Mouse (Mus musculus) myocyte (in vitro differentiated cells): Measurements from ENCODE around the gene Atox1. TPM values are rescaled to one million over a fixed set of nuclear protein-coding genes. Genes with fewer than 3 reads are reported as not detected.

Experiments used
- H3K27me3 ChIP-seq: one replicate; pipeline ENCODE4 v1.6.1; 2011; ENCODE audit not compliant: control insufficient read depth, insufficient read depth, insufficient read length
- H3K36me3 ChIP-seq: one replicate; pipeline ENCODE4 v1.6.1; 2011; ENCODE audit not compliant: control insufficient read depth, insufficient read depth
- H3K4me2 ChIP-seq: one replicate; pipeline ENCODE4 v1.6.1; 2011; ENCODE audit warnings: low read depth, control low read depth
- H3K4me3 ChIP-seq: one replicate; pipeline ENCODE4 v1.5.1; 2011; ENCODE audit warnings: mild to moderate bottlenecking, control low read depth, moderate library complexity
- H3K79me2 ChIP-seq: one replicate; pipeline ENCODE4 v1.6.1; 2011; ENCODE audit not compliant: control insufficient read depth, insufficient read depth
- H3ac ChIP-seq: one replicate; pipeline ENCODE4 v1.6.1; 2011; ENCODE audit not compliant: control insufficient read depth, insufficient read length
- CEBPB ChIP-seq: IDR thresholded peaks from 2 replicates; pipeline ENCODE4 v1.6.1; 2011; ENCODE audit warnings: mild to moderate bottlenecking, moderate library complexity; ENCODE audit not compliant: poor library complexity, insufficient read depth, severe bottlenecking
- E2F4 ChIP-seq: IDR thresholded peaks from one replicate; pipeline ENCODE4 v1.6.1; 2011; ENCODE audit warnings: mild to moderate bottlenecking, control low read depth, moderate library complexity; ENCODE audit not compliant: insufficient read depth
- MAX ChIP-seq: IDR thresholded peaks from one replicate; pipeline ENCODE4 v1.6.1; 2011; ENCODE audit warnings: low read depth, mild to moderate bottlenecking, control low read depth
- MYOD1 ChIP-seq, 3 experiments: IDR thresholded peaks; one replicate each; pipeline ENCODE4 v1.6.1; 2011; ENCODE audit warnings: control low read depth in 2 of 3, low read depth in 2 of 3, mild to moderate bottlenecking in 2 of 3, moderate library complexity in 1 of 3; ENCODE audit not compliant: insufficient read length in 2 of 3, control insufficient read depth in 1 of 3
- MYOG ChIP-seq, 3 experiments: IDR thresholded peaks; one replicate each; pipeline ENCODE4 v1.6.1; 2011; ENCODE audit warnings: control low read depth in 2 of 3, low read depth in 2 of 3, mild to moderate bottlenecking in 2 of 3; ENCODE audit not compliant: insufficient read length in 2 of 3, control insufficient read depth in 1 of 3, insufficient read depth in 1 of 3
- POLR2A ChIP-seq: IDR thresholded peaks from one replicate; pipeline ENCODE4 v1.6.1; 2011; ENCODE audit warnings: low read depth, mild to moderate bottlenecking, control low read depth, moderate library complexity; ENCODE audit not compliant: insufficient read length
- POLR2AphosphoS2 ChIP-seq: IDR thresholded peaks from one replicate; pipeline ENCODE4 v1.6.1; 2011; ENCODE audit warnings: low read depth, control low read depth; ENCODE audit not compliant: insufficient read length
- REST ChIP-seq: IDR thresholded peaks from one replicate; pipeline ENCODE4 v1.6.1; 2011; ENCODE audit warnings: mild to moderate bottlenecking, control low read depth, moderate library complexity; ENCODE audit not compliant: insufficient read depth, insufficient read length
- SRF ChIP-seq: IDR thresholded peaks from one replicate; pipeline ENCODE4 v1.6.1; 2011; ENCODE audit warnings: low read depth; ENCODE audit not compliant: control insufficient read depth, insufficient read length
- TCF12 ChIP-seq: IDR thresholded peaks from one replicate; pipeline ENCODE4 v1.6.1; 2011; ENCODE audit warnings: mild to moderate bottlenecking, control low read depth; ENCODE audit not compliant: poor library complexity, insufficient read depth, severe bottlenecking
- TCF3 ChIP-seq: IDR thresholded peaks from one replicate; pipeline ENCODE4 v1.6.1; 2011; ENCODE audit warnings: low read depth, control low read depth; ENCODE audit not compliant: insufficient read length
- USF1 ChIP-seq: IDR thresholded peaks from one replicate; pipeline ENCODE4 v1.6.1; 2011; ENCODE audit warnings: low read depth, mild to moderate bottlenecking, control low read depth, moderate library complexity
- polyA plus RNA-seq: library from polyadenylated mRNA; unstranded; fragments of >200 nt; fragmentation: generic; extraction: Trizol; gene quantifications from one replicate; pipeline ENCODE4 v1.2.1, GENCODE M21; 2012; ENCODE audit warnings: missing spikeins

The Atox1 gene
- polyA plus RNA-seq, result 264 TPM

DNA sequence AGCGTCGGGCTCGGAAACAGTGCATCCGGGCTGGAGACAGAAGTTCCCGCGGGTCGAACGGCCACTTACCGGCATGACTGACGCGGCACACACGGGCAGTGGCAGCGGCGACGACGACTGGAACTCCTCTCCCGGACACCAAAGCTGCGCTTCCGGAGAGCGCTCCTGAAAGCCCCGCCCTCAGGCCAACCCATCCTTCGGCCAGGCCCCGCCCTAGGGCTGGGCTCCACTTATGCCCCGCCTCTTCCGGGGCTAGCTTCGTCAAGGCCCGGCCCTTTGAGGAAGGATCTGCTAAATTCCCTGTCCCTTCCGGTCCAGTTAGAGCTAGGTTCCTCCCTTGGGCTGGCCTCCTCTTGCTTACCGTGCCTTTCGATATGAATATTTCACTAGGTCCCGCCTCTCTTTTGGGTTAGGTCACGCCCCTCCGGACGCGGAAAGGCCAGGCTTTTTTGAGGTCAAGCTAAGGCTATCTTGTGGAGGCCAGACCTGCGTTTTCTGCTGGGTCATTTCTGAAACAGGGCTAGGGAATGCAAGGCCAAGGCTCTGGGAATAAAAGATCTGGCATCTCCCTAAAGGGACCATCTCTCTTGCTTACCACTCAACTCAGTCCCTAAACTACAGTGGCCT is at the start of gene Atox1:
Gene Atox1, minus strand, starts transcription at position 221 of the 627 bp plus-strand sequence.
- peak within 1 kb of the TSS; percentile 72 for H3K4me3 ChIP-seq
- no peaks in the 10 kb centered on the region for H3K27me3 ChIP-seq
- H3ac ChIP-seq, result peak within 1 kb of the TSS; percentile 4
- no peaks in the 10 kb centered on the region for H3K36me3 ChIP-seq
- peak within 1 kb of the TSS; percentile 98 for H3K4me2 ChIP-seq
- peaks cover 29% of the 10 kb centered on the region for H3K79me2 ChIP-seq
- TF ChIP-seq SRF, result peak; percentile 60
- TF ChIP-seq USF1, result no peak
- no peak for TF ChIP-seq E2F4
- no peak for TF ChIP-seq MYOD1 (IDR thresholded peaks at IDR 0.05; ENCODE audit: control insufficient read depth in 1 of 3, insufficient read length in 2 of 3, low read depth in 2 of 3)
- no peak for TF ChIP-seq MYOG (IDR thresholded peaks at IDR 0.05; ENCODE audit: control insufficient read depth in 1 of 3, insufficient read depth in 1 of 3, insufficient read length in 2 of 3, low read depth in 2 of 3)
- no peak for TF ChIP-seq TCF3
- peak; percentile 100 for TF ChIP-seq POLR2A
- TF ChIP-seq POLR2AphosphoS2, result peak; percentile 96
- TF ChIP-seq MAX, result no peak

GRCm38 (mm10) chr11:55505485-55505884 is 44.4 kb upstream of the Atox1 start:
- no peak for TF ChIP-seq MYOG (IDR thresholded peaks at IDR 0.05; ENCODE audit: control insufficient read depth in 1 of 3, insufficient read depth in 1 of 3, insufficient read length in 2 of 3, low read depth in 2 of 3)
- peak; percentile 29 for TF ChIP-seq POLR2A
- TF ChIP-seq CEBPB, result peak; percentile 77
- peak; percentile 83 for TF ChIP-seq POLR2AphosphoS2
- no peaks in the 10 kb centered on the region for H3K79me2 ChIP-seq

GRCm38 (mm10) chr11:55502886-55503285 is 41.8 kb upstream of the Atox1 start:
- no peak for TF ChIP-seq TCF3
- TF ChIP-seq USF1, result no peak
- no peak for TF ChIP-seq SRF
- TF ChIP-seq POLR2AphosphoS2, result peak; percentile 53
- TF ChIP-seq MYOG (IDR thresholded peaks at IDR 0.05; ENCODE audit: control insufficient read depth in 1 of 3, insufficient read depth in 1 of 3, insufficient read length in 2 of 3, low read depth in 2 of 3), result no peak
- 0 out of 2 replicates have a peak, but pooled peaks have one; percentile 6 for TF ChIP-seq CEBPB
- no peaks in the 10 kb centered on the region for H3K79me2 ChIP-seq
- H3K36me3 ChIP-seq, result peaks cover 27% of the 10 kb centered on the region
- H3K27me3 ChIP-seq, result no peaks in the 10 kb centered on the region
- H3K4me2 ChIP-seq, result no peak overlapping the region
- no peak overlapping the region for H3ac ChIP-seq
- no peak overlapping the region for H3K4me3 ChIP-seq

More at GRCm38 (mm10) chr11:55505485-55505884, 44.4 kb upstream of the Atox1 start:
- peaks cover 7% of the 10 kb centered on the region for H3K36me3 ChIP-seq
- H3ac ChIP-seq, result no peak overlapping the region
- no peaks in the 10 kb centered on the region for H3K27me3 ChIP-seq
- peak overlapping the region; percentile 43 for H3K4me2 ChIP-seq
- H3K4me3 ChIP-seq, result no peak overlapping the region

- Histone ChIP-seq H3K4me2 (no peak overlapping the region), H3K27me3 (no peaks in the 10 kb centered on the region), H3K4me3 (no peak overlapping the region), H3K36me3 (peaks cover 30% of the 10 kb centered on the region), H3K79me2 (no peaks in the 10 kb centered on the region), H3ac (no peak overlapping the region)
- TF ChIP-seq POLR2A (peak; percentile 16), TCF3 (no peak), POLR2AphosphoS2 (peak; percentile 72)
Observed at GRCm38 (mm10) chr11:55501955-55502531, 41.0 kb upstream of the Atox1 start.

GRCm38 (mm10) chr11:55497885-55498284 is 36.8 kb upstream of the Atox1 start:
- peaks cover 10% of the 10 kb centered on the region for H3K79me2 ChIP-seq
- H3K27me3 ChIP-seq, result no peaks in the 10 kb centered on the region
- H3K4me3 ChIP-seq, result no peak overlapping the region
- H3K4me2 ChIP-seq, result no peak overlapping the region
- no peak overlapping the region for H3ac ChIP-seq
- no peak for TF ChIP-seq MYOG (IDR thresholded peaks at IDR 0.05; ENCODE audit: control insufficient read depth in 1 of 3, insufficient read depth in 1 of 3, insufficient read length in 2 of 3, low read depth in 2 of 3)
- TF ChIP-seq POLR2AphosphoS2, result no peak
- TF ChIP-seq TCF3, result no peak
- no peak for TF ChIP-seq MAX
- no peak for TF ChIP-seq MYOD1 (IDR thresholded peaks at IDR 0.05; ENCODE audit: control insufficient read depth in 1 of 3, insufficient read length in 2 of 3, low read depth in 2 of 3)
- no peak for TF ChIP-seq E2F4
- TF ChIP-seq SRF, result no peak
- no peak for TF ChIP-seq CEBPB
- TF ChIP-seq POLR2A, result no peak
- no peak for TF ChIP-seq TCF12
- TF ChIP-seq REST, result no peak
- no peak for TF ChIP-seq USF1
- peaks cover 68% of the 10 kb centered on the region for H3K36me3 ChIP-seq
